Mouse (Mus musculus) heart, adult 11 months (tissue): Measurements from ENCODE around the gene Tpgs1.

ENCODE experiments used
- DNase-seq: peaks from one replicate; pipeline ENCODE4 v3.0.0; 2022

Tpgs1 gene

DNA sequence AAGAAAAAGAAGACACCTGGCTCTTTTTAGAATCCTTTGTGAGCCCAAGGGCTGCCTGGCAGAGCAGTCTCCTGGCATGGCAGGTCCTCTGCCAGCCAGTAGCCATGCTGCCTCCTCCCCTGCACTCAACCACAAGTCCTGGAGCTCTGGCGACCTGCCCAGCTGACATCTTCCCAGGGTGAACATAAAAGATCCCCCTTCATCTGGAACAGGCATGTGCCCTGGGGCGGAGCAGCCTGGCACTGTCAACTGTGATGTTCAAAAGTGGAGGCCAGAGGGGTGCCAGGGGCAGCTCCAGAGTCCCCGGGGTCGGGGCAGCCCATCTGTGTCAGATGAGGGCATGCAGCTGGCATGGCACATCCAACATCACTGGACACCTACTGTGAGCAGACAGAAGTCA lies 45.8 kb downstream of the Tpgs1 start:
- no peak for DNase-seq

DNA sequence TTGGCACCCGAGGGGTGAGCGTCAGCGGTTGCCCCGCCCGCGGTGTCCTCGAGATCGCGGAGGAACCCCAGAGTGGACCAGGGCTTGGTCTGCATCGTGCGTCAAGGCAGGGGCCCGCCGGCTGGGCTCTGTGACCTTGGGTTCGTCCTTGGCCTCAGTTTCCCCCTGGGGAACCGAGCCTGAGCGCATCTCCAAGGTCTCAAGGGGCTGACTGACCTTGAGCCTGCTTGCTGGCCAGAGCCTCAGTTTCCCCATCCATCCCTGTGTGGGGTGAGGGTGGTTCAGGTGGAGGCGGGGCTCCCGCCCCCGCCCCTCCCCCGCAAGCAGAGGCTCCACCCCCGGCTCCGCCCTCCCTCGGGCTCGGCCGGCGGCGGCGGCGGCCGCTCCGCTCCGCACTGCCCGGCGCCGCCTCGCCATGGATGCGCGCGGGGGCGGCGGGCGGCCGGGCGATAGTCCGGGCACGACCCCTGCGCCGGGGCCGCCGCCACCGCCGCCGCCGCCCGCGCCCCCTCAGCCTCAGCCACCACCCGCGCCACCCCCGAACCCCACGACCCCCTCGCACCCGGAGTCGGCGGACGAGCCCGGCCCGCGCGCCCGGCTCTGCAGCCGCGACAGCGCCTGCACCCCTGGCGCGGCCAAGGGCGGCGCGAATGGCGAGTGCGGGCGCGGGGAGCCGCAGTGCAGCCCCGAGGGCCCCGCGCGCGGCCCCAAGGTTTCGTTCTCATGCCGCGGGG lies 47.3 kb downstream of the Tpgs1 start, which contains the start of gene Hcn2:
Gene Hcn2 (plus strand): TSS at position 381 of the 734 bp plus-strand sequence.
- no peak for DNase-seq

DNA sequence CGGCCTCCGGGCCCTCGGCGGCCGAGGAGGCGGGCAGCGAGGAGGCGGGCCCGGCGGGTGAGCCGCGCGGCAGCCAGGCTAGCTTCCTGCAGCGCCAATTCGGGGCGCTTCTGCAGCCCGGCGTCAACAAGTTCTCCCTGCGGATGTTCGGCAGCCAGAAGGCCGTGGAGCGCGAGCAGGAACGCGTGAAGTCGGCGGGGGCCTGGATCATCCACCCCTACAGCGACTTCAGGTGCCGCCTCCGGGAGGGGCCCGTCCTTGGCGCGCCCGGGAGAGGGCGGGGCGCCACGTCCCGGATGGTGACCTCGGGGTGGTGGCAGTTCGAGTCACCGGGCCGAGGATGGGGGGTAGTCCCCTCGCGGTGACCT lies 47.8 kb downstream of the Tpgs1 start:
- DNase-seq, result no peak

DNA sequence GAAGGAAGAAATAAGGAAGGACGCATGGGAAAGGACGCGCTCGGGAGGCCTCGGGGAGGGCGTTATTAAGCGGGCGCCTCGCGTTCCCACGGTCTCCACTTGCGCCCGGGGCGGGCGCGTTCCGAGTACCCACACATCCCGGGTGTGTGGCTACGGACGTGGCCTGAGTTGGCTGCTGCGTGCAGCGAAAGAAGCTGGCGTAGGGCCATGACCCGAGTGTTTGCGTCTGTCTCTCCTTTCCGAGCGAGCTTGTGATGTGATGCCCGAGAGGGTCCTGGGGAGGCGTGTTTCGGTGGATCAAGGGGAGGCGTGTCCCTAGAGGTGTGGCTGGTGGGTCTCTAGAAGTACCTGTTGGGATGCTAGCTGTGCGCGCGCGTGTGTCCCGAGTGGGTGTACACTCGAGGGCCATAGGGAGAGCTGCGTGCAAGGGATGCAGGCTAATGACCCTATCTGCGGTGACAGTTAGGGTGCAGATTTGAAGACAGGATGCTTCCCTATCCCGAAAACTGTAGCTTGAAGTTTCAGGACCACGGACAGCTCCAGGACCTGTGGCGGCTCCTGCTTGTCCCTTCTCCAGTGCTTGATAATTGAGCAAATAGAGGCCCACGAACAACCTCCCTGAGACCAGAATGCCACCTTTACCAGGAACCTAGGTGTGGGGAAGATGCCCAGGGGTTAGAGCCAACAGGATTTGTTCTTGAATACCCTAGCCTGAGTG lies 48.6 kb downstream of the Tpgs1 start:
- DNase-seq, result no peak

DNA sequence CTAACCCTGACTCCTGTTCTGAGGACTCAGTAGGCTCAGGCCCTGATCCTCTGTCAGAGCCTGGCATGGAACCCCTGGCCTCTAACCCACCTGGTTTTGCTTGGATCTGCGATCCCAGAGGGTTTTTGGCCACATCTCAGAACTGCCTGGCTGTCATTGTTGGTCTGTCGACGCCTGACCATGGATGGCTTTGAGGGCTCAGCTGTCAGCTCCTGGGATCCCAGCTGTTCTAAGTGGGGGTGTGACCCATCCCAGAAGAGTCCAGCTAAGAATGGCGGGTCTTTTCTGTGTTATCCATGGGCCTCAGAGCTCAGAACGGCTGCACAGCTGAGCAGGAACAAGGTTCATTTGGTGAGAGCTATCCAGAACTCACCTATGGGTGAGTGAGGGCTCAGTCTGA lies 51.9 kb downstream of the Tpgs1 start:
- no peak for DNase-seq

DNA sequence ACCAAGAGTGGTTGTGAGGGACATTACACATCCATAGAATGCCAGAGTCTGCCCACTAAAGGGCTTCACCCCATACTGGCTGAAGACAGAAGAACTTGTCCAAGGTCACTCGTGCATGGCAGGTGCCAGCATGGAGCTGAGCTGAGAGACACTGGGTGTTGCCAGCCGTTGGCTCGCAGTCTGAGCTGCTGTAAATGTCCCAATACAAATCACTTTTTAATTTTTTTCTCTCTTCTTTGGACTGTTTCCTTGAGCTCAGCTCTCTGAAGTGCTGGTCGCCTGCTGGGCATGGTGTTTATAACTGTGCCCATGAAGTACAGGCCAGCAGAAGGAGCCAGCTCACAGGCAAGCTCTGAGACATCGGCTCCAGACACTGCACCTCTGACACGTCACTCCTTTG lies 53.9 kb downstream of the Tpgs1 start:
- no peak for DNase-seq

DNA sequence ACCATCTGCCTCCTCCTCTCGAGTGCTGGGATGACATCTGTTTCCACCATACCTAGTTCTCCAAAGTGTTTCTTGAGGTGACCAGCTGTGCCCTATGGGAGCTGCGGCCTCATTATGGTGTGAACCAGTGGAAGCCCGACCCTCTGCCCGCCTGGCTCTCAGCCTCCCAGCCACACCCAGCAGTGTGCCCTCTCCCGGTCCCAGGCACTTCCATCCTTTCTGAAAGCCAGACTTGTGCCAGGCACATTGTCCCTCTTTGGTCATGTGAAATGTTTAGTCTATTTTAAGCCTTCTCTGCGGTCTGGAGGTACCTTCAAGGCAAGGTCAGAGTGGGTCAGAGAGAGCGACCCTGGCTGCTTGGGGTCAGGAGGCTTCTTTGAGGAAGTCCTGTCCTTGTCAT lies 54.5 kb downstream of the Tpgs1 start:
- DNase-seq, result no peak
